Mouse (Mus musculus) left cerebral cortex, postnatal 14 days (tissue): ENCODE data around the gene Stmnd1. TPM values are rescaled to one million over a fixed set of nuclear protein-coding genes. Genes with fewer than 3 reads are reported as not detected.
A peak's percentile ranks its signal among the peaks of the same experiment; 100 is the strongest.
"Not testable (repeated sequence)": the region's sequence is repeated elsewhere in the genome, so short reads cannot be mapped to it uniquely, and the experiment has no call there.

Experiments
- DNase-seq, 2 experiments: peaks; one replicate each; pipeline ENCODE4 v3.0.0; 2021 to 2022; ENCODE audit warnings: low spot score in 2 of 2, mixed read lengths in 1 of 2
- intact Hi-C: fragments of 180-260 bp; cut with DNase I; formaldehyde crosslinking; loops from one replicate; pipeline ENCODE4 v1.15.1; 2025
- total RNA-seq, 2 experiments: library from RNA; stranded (reverse); gene quantifications; 2 replicates each; pipeline ENCODE4 v1.2.3; 2021

Gene Stmnd1
- total RNA-seq, 2 experiments from 2014 or later: not detected

GRCm38 (mm10) chr13:46282543-46282942, 9.0 kb downstream of the Stmnd1 start:
- intact Hi-C loops: no loop called here
- DNase-seq: no peak

- intact Hi-C loops: no loop called here
- DNase-seq: no peak
Measured at GRCm38 (mm10) chr13:46287801-46288200, 14.3 kb downstream of the Stmnd1 start.

GRCm38 (mm10) chr13:46288372-46288771, 14.9 kb downstream of the Stmnd1 start:
- intact Hi-C loops: no loop called here
- DNase-seq: no peak

GRCm38 (mm10) chr13:46290537-46290936, 17.0 kb downstream of the Stmnd1 start:
- DNase-seq: no peak
- intact Hi-C loops: no loop called here

DNA sequence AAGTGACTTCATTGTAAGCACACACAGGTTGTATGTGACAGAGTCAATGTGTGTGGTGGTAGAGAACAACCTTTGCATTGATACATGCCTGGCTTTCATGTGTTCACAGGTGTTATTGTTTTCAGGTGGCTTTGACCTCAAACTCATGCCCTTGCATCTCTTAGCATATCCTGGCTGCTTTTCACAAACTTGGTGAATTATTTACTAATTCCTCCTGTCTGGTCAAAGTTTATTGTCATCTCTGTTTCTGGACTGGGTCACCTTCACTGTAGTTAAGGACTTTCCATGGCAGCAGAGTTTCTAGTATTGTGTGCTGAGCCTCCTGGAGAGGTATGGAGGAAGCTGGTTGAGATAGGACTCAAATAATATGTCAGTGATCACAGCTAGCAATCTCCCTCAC, 20.8 kb downstream of the Stmnd1 start:
- intact Hi-C loops: no loop called here
- no peak for DNase-seq

- intact Hi-C loops: no loop called here
- no peak for DNase-seq
Measured at GRCm38 (mm10) chr13:46297701-46298100, 24.2 kb downstream of the Stmnd1 start.

- intact Hi-C loops: loop anchor here (2.0 kb wide), 2 partner anchors 352 to 488 kb away; no protein-coding TSS in a partner anchor
- DNase-seq: peak; percentile 82
Measured at GRCm38 (mm10) chr13:46310790-46311189, 37.3 kb downstream of the Stmnd1 start.

- intact Hi-C loops: no loop called here
- DNase-seq: no peak
Measured at GRCm38 (mm10) chr13:46313176-46313575, 39.7 kb downstream of the Stmnd1 start.

DNA sequence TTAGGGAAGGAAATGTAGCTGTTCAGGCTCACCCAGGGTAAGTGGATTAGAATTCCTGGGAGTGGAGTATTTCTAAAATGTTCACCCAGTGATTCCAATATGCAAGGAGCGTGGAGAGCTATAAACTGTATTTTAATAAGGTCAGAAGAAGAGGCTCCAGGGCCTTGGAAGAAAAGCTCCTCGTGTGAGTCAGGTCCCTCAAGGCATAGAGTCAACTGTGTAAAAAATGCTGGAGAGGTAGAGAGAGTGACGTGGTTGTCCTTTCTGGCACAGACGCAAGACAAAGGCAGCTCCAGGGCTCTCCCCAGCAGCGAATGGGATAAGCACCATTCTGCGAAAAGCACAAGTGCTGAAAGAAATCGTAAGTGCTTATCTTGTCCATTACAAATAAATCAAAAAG, 41.6 kb downstream of the Stmnd1 start:
- DNase-seq: no peak
- intact Hi-C loops: no loop called here

- DNase-seq: no peak
- intact Hi-C loops: no loop called here
Measured at GRCm38 (mm10) chr13:46326351-46326985, 52.9 kb downstream of the Stmnd1 start.

DNA sequence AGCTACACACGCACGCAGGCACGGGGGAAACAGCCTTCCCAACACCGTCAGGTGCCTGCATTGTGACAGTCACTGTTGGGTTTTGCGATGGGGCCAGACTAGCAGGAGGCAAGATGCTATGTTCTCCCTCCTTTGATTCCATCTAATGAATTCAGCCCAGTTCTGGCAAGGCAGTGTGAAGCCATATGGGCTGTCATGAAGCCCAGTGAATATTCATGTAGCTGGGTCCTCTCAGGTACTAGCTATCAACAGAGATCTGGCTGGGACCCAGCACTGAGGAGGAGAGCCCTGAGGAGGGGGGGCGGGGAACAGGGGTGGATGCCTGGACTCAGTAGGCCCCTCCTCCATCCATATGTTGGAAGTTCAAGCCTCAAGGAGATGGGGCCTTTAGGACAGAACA, 61.5 kb downstream of the Stmnd1 start:
- intact Hi-C loops: no loop called here

GRCm38 (mm10) chr13:46336281-46336680, 62.8 kb downstream of the Stmnd1 start:
- DNase-seq, intact Hi-C loops: not testable (repeated sequence)

More for the DNA sequence above, 61.5 kb downstream of the Stmnd1 start:
- DNase-seq: peak; percentile 75 to 85

DNA sequence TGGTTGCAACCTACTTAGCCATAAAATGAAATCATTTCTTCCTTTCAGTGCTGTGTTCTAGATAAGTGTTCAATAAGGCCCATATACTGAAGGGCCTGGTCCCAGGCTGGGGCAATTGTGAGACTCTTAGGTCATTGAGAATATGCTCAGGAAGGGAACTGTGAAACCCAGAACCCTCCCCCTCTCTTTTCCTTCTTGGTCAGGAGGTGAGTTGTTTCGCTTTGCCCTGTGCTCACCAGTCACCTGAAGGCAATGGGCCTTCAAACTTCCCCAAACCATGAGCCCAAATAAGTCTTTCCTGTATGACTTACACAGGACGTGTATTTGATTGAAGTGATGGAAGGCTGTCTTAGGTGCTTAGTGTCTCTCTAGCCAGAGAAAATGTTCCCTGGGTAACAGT, 64.3 kb downstream of the Stmnd1 start:
- intact Hi-C loops: no loop called here
- no peak for DNase-seq

- intact Hi-C loops: loop anchor here (10.0 kb wide), 1 partner anchor 175 kb away; no protein-coding TSS in a partner anchor
- no peak for DNase-seq
Measured at GRCm38 (mm10) chr13:46339954-46340353, 66.4 kb downstream of the Stmnd1 start.

- no peak for DNase-seq
- intact Hi-C loops: loop anchor here (10.0 kb wide), 1 partner anchor 174 kb away; no protein-coding TSS in a partner anchor
Measured at GRCm38 (mm10) chr13:46340583-46340982, 67.1 kb downstream of the Stmnd1 start.

- no peak for DNase-seq
- intact Hi-C loops: loop anchor here (10.0 kb wide), 1 partner anchor 173 kb away; no protein-coding TSS in a partner anchor
Measured at GRCm38 (mm10) chr13:46341419-46341818, 67.9 kb downstream of the Stmnd1 start.

DNA sequence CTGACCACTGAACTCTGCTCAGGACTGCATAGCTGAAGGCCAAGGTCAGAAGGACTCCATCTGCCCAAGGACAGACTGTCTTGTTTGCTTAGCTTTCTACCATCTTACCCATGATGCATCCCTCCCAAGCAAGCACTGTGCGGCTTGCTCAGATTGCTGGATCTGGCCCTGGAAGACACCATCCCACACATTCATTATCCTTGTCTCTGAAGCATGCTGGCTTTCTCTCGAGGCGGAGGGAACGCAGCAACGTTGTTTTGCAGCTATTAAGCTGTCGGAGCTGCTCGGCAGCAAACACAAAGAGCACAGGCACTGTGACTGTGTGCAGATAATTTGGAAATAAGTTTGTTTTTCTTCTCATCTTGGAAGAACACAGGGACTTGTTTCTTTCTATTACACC, 69.7 kb downstream of the Stmnd1 start:
- intact Hi-C loops: loop anchor here (10.0 kb wide), 1 partner anchor 172 kb away; no protein-coding TSS in a partner anchor

GRCm38 (mm10) chr13:46346830-46347512, 73.5 kb downstream of the Stmnd1 start:
- intact Hi-C loops: loop anchor here (10.0 kb wide), 1 partner anchor 168 kb away; no protein-coding TSS in a partner anchor
- no peak for DNase-seq

More for the DNA sequence above, 69.7 kb downstream of the Stmnd1 start:
- peak; percentile 58 to 62 for DNase-seq

- DNase-seq: peak in 1 of 2 experiments; percentile 24
- intact Hi-C loops: loop anchor here (10.0 kb wide), 1 partner anchor 165 kb away; no protein-coding TSS in a partner anchor
Measured at GRCm38 (mm10) chr13:46349664-46350063, 76.1 kb downstream of the Stmnd1 start.
